Mouse (Mus musculus) ES-E14 (cell line): Measurements from ENCODE around the gene Tctn3.

Experiments
- CHD2 ChIP-seq: IDR thresholded peaks from 2 replicates; pipeline ENCODE4 v1.6.1; 2014; ENCODE audit warnings: mild to moderate bottlenecking, low read depth, low read length, inconsistent platforms
- HCFC1 ChIP-seq: IDR thresholded peaks from 2 replicates; pipeline ENCODE4 v1.6.1; 2012; ENCODE audit warnings: low read length, inconsistent platforms, borderline replicate concordance; ENCODE audit not compliant: insufficient read depth
- MAFK ChIP-seq: IDR thresholded peaks from 2 replicates; pipeline ENCODE4 v1.6.1; 2014; ENCODE audit warnings: mild to moderate bottlenecking, low read depth, low read length, inconsistent platforms; ENCODE audit not compliant: insufficient read depth
- ZC3H11A ChIP-seq: IDR thresholded peaks from 2 replicates; pipeline ENCODE4 v1.6.1; 2012; ENCODE audit warnings: low read depth, mild to moderate bottlenecking, inconsistent platforms, low read length, borderline replicate concordance
- ZNF384 ChIP-seq: IDR thresholded peaks from 2 replicates; pipeline ENCODE4 v1.6.1; 2012; ENCODE audit warnings: low read depth, low read length, inconsistent platforms

- TF ChIP-seq CHD2 (no peak), MAFK (no peak), ZNF384 (no peak), HCFC1 (no peak), ZC3H11A (no peak)
Measured at GRCm38 (mm10) chr19:40637091-40637490, 25.1 kb upstream of the Tctn3 start.
